Mouse (Mus musculus) CD4-positive helper T cell, adult 2 months (primary cell): ENCODE measurements at regions not wholly inside any gene's neighbourhood (a gene's known extent, or its start where the extent isn't known, plus 50 kb on each side); places are given as distances from the start of the nearest gene placed in this dataset.

Experiments used
- DNase-seq: peaks from one replicate; pipeline ENCODE4 v3.0.0-alpha.2; 2012; ENCODE audit warnings: low read depth, missing footprints, low spot score

DNA sequence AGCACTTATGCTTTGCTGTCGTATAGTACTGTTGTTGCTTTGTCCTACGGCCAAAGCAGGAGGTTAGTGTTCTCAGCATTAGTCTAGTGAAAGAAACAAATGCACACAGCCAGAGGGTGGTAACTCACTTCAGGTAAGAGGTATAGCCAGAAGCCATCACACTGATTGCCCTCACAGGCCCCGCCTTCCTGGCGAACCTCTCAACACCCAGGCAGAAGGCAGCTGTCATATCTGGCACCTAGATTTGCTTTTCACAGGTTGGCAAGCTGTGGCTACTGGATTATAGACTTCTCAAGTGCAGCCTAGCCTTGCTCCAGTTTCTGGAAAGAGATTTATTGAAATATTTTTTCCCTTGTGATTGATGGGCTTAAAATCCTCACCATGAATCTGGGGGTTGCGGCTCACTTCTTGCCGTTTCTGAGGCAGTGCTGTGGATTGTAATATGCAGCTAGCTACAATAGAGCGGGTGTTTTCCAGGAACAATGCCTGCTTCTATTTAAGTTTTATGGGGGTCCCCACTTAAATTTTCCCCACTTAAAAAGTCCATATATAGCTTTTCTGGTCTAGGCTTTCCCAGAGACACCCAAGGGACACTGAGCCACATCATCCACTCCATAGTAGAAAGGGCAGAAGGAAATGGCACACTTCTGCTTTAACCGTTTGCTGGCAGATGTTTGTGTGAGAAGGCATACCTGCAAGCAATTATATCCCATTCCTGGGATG is 109.1 kb upstream of the Tmc3 start:
- no peak for DNase-seq

DNA sequence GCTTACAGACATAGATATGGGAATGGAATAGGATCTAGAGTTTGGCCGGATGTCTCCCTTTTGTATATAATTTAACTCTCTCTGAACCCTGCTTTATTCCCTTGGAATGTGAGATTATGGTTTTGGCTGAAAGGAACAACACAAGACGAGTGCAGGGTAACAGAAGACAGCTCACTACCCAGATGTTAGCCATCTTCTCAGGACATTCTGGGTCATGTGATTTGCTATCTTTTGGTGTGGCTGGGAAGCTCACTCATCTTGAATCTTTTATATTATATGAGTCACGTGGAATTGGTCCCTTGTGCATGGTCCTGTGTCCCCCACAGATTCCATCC is 108.6 kb upstream of the Tmc3 start:
- DNase-seq, result no peak

DNA sequence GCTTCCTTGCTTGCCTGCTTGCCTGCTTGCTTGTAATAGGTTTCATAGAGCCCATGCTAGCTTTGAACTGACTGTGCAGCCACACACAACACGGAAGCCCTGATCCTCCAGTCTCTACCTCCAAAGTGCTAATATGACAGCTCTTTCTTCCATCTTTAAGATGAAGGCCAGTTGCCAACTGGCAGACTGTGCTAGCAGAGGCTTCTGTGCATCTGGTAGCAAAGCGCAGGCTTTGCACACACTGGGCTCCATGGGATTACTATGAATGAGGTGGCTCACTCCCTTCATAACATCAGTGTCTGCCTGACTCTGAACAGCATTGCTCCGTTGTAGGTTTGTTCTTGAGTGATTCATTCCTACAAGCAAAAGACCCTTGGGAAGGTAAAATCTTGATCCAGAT is 107.9 kb upstream of the Tmc3 start:
- DNase-seq, result no peak

DNA sequence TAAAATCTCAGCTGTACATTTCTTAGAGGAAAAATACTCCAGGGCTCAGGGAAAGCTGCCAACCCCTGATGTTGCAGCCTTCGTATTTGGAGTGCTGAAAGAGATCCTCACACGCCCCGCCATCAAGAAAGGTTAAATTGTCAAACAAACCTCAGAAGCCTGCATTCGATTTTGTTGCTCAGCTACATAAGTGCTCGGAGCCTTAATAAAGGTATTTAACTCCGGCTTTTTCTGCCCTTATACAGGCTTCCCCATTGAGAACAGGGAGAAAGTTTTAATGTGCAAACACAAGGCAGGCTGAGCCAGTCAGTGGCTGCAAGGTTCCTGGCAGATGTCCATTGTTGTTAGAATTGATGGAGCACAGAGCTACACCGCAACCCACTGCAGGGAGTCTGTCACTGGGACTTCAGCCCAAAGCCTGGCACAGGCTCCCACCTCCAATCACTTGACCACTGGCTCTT is 107.0 kb upstream of the Tmc3 start:
- no peak for DNase-seq

DNA sequence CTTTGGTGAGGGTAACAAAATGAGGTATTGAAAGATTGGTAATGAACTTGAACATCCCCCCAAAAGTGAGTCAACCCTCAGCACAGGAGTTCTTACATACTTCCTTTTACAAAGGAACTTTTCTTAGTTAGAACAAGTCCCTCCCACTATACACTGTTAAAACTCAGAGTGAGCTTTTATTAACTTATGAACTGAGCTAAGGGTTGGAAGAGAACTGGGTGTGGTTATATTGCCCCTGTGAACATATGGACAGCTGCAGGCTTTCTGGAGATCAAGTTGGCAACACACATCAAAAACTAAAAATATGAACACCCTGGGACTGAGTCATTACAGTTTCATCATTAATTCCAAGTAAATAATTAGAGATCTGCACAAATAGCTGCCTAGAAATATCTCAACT is 103.1 kb upstream of the Tmc3 start:
- no peak for DNase-seq

DNA sequence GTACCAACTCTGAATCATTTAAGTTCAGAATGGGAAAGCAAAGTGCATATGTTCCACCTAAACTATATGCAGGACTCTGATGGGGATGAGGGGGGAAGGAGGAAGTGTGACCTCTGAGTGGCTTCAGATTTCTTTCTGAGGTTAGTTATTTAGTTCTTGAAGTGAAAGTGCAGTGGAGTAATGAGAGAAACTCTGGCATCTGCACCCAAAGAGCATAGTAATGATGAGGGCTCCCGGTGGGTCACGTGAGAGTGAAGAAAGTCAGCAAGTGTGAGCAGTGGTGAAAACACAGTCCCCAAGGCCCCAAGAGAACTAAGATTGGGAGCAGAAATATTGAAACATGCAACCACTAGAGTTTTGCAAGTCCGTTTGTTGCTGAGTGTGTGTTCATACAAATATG is 102.5 kb upstream of the Tmc3 start:
- DNase-seq, result no peak

DNA sequence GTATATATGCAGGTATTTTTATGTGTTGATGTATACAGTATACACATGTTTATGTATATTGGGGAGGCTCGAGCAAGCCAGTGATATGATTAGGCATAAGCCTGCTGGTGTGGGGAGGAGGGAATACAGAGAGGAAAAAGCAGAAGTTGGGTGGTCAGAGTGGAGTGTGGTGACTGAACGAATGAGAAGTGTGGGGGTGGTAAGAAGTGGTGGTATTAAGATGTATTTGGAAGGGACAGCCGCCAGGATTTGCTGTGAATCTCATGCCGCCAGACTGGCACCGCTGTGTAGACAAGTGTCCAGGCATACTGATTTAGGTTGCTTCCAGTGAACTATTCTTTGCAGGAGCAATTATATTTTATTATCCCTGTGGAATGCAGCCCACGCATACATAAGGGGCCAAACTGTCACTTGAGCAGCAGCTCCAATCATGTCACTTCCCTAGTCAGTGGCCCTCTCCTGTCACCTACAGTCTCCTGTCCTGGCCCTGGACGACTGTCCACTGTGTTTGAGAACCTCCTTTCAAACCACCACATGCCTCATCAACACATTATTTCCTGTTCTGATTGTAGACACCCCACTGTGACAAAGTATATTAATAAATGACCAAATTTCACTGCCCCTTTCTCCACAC is 101.9 kb upstream of the Tmc3 start:
- DNase-seq, result no peak

DNA sequence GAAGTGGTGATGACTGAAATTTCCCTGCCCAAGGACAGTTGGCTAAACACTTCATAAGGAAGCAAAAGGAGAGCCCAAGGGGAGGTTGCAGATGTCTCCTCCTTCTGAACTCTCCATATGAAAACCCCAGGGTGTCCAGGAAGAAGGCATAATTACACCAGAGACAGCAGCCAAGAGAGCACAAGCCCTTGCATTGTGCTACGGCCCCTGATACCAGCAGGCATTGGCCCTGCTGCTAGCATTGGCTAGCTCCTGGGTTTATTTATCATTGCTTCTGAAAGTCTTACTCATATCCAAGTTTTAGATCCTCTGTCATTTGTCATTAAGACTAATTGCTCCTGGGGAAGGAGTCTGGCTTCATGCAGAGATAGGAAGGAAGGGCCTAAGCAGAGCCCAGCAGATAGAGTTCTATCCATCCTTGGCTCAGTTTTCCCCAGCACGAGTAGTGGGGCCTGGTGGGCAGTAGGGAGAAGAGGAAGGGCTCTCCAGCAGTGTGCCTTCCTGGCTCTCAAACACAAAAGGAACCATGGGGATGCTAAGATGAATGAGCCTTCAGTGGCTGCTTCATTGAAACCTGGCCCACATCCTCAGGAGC is 98.5 kb upstream of the Tmc3 start:
- no peak for DNase-seq

DNA sequence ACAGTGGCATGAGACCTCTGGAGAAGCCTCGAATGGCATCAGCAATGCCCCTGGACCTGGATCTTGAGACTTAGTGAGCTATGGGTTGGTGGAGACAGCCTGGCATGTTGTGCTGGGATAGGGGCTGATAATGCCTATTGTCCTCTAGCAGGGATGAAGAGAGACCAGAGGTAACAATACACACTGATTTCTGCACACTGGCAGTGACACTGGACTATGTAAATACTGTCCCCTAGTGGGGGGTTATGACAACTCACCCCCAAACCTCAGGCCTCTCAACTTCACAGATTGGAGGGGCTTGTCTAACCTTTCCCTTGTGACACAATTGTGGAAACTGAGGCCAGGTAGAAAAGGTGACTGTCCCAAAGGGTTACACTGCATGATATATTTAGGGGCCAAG is 94.9 kb upstream of the Tmc3 start:
- peak; percentile 8 for DNase-seq

DNA sequence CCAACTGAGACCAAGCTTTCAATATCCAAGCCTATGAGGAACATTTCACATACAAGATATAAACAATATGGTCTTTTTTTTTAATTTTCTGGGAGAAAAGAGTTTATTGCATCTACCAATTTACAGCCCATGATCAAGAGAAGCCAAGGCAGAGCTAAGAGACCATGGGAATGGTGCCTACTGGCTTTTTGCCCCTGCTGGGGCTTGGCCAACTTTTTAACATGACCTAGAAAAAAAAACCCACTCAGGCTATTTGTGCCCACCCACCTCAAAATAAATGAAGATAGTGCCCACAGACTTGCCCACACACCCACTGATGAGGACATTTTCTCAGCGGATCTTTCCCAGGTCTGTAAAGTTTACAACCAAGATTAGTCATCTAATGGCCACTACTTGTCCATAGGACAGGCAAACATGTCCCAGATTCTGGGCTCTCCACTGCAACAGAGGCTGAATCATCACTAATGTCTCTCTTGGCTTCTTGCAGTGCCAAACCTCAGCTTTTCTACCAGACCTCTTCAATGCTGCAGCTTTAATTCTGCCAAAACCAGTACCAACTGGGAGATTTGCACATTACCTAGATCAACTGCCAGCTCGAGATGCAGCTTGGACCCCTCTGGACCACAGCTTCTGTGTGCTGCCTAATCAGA is 79.6 kb upstream of the Tmc3 start:
- no peak for DNase-seq

DNA sequence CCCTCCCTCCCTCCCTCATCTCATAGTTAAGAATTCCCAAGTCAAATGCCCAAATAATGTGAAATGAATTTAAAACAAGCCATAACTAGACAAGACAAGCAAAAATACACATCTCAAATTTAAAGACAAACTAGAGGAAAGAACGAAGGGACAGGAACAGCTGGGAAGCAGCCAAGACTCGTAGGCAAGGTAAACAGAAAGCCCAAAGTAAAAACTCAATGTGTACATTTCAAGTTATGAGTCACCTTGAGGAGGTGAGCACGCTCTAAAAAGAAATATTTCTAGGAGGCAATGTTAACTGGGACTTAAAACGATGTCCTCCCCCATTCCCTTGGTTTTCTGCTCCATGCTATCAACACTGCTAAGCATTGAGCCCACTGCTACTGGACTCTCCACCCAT is 68.4 kb upstream of the Tmc3 start:
- DNase-seq, result no peak

DNA sequence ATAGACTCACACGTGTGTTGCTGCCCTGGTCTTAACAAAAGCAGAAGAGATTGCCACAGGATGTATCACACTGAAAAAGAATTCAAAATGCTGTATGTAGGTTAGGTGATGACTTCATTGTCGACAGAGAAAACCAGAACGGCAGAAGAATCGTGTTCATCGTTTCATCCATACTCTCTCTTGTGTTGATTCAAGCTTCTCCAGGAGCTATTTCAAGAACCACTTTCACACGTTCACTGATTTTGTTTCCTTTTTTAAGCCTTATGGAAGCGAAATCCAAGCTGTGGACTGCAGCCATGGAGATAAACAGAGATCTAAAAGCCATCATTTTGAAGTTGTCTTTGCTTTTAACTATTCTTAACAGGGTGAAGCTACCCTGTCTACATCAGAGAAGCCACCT is 63.2 kb upstream of the Tmc3 start:
- DNase-seq, result no peak
